Mouse (Mus musculus): ENCODE data around the gene Myo9a. TPM values are rescaled to one million over a fixed set of nuclear protein-coding genes. Genes with fewer than 3 reads are reported as not detected.
"Not testable (repeated sequence)": the region's sequence is repeated elsewhere in the genome, so short reads cannot be mapped to it uniquely, and the experiment has no call there.

Myo9a gene
- polyA plus RNA-seq, 1 experiment from 2014 or later, result 24.6 TPM

- H3K27me3 ChIP-seq; H3K9me3 ChIP-seq; H3K4me3 ChIP-seq; H3K36me3 ChIP-seq; ATAC-seq (ENCODE audit: low FRiP score, low read depth); H3K9ac ChIP-seq; H3K4me1 ChIP-seq (replicated peaks); H3K4me2 ChIP-seq; H3K27ac ChIP-seq (replicated peaks): not testable (repeated sequence)
- 94% methylated on average over 2 of the region's 3 CpGs for WGBS
Observed at GRCm38 (mm10) chr9:59757016-59757415, 6.3 kb downstream of the Myo9a start.

GRCm38 (mm10) chr9:59760515-59760914 lies 9.8 kb downstream of the Myo9a start:
- 83% methylated on average over 3 of the region's 3 CpGs for WGBS
- Histone ChIP-seq H3K4me1 (replicated peaks) (no peaks in the 10 kb centered on the region), H3K4me2 (no peak overlapping the region), H3K27ac (replicated peaks) (no peak overlapping the region), H3K4me3 (no peak overlapping the region), H3K9me3 (no peaks in the 10 kb centered on the region), H3K36me3 (no peaks in the 10 kb centered on the region), H3K9ac (no peak overlapping the region), H3K27me3 (no peaks in the 10 kb centered on the region)
- ATAC-seq (ENCODE audit: low FRiP score, low read depth), result no peak

DNA sequence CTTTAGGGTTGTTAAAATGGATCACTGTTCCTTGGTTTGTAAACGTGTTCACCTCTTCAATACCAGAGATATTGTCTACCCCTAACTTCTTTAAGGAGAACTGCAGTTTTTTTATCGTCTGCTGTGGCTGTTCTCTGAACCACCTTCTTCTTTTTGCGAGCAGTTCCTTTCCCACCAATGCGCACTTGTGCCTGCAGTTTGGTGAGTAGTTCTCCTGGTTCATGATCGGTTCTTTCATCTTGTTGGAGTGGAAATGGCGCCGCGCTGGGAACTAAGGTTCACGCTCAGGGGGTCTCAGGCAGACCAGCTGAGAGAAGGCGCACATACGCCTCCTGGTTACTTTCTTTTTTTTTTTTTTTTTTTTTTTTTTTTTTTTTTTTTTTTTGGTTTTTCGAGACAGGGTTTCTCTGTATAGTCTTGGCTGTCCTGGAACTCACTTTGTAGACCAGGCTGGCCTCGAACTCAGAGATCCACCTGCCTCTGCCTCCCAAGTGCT lies 16.3 kb downstream of the Myo9a start:
- not testable (repeated sequence) for ATAC-seq (ENCODE audit: low FRiP score, low read depth); H3K9ac ChIP-seq; H3K27me3 ChIP-seq; H3K27ac ChIP-seq (replicated peaks); H3K4me3 ChIP-seq; H3K4me1 ChIP-seq (replicated peaks); H3K9me3 ChIP-seq; H3K4me2 ChIP-seq; H3K36me3 ChIP-seq
- 93% methylated on average over 12 of the region's 13 CpGs for WGBS

- H3K36me3 ChIP-seq, result peaks cover 24% of the 10 kb centered on the region
- not testable (repeated sequence) for H3K9ac ChIP-seq; H3K27me3 ChIP-seq; ATAC-seq (ENCODE audit: low FRiP score, low read depth); H3K9me3 ChIP-seq; H3K4me3 ChIP-seq; H3K27ac ChIP-seq (replicated peaks); H3K4me2 ChIP-seq; H3K4me1 ChIP-seq (replicated peaks)
- 94% methylated on average over 3 of the region's 3 CpGs for WGBS
Observed at GRCm38 (mm10) chr9:59806046-59806774, 55.5 kb downstream of the Myo9a start.

- H3K4me3 ChIP-seq, result no peak overlapping the region
- ATAC-seq (ENCODE audit: low FRiP score, low read depth), result no peak
- H3K27ac ChIP-seq (replicated peaks), result no peak overlapping the region
Observed at GRCm38 (mm10) chr9:59884551-59884950, 133.9 kb downstream of the Myo9a start.

DNA sequence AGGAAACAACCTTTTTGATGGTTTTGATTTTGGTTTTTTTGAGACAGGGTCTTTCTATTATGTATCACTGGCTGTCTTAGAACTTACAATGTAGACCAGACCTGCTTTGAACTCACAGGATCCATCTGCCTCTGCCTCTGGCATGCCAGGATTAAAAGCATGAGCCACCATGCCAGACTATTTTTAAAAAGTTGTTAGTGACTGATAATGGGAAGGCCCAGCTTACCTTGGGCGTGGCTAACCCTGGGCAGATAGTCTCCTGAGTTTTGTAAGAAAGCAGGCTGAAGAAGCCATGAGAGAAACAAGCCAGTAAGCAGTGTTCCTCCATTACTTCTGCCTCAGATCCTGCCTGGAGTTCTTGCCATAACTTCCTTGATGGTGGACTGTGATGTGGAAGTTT lies 152.7 kb downstream of the Myo9a start:
- H3K9me3 ChIP-seq, result no peaks in the 10 kb centered on the region
- H3K36me3 ChIP-seq, result peaks cover 32% of the 10 kb centered on the region
- WGBS, result 90% methylated on average over 1 of the region's 1 CpGs
- H3K4me2 ChIP-seq, result no peak overlapping the region
- H3K27me3 ChIP-seq, result no peaks in the 10 kb centered on the region
- H3K9ac ChIP-seq, result no peak overlapping the region
- H3K4me3 ChIP-seq, result no peak overlapping the region
- no peaks in the 10 kb centered on the region for H3K4me1 ChIP-seq (replicated peaks)
- ATAC-seq (ENCODE audit: low FRiP score, low read depth), result no peak
- no peak overlapping the region for H3K27ac ChIP-seq (replicated peaks)

More at GRCm38 (mm10) chr9:59884551-59884950, 133.9 kb downstream of the Myo9a start:
- Histone ChIP-seq H3K4me1 (replicated peaks) (no peaks in the 10 kb centered on the region), H3K27me3 (no peaks in the 10 kb centered on the region), H3K9me3 (no peaks in the 10 kb centered on the region), H3K4me2 (no peak overlapping the region), H3K9ac (no peak overlapping the region), H3K36me3 (peaks cover 25% of the 10 kb centered on the region)

DNA sequence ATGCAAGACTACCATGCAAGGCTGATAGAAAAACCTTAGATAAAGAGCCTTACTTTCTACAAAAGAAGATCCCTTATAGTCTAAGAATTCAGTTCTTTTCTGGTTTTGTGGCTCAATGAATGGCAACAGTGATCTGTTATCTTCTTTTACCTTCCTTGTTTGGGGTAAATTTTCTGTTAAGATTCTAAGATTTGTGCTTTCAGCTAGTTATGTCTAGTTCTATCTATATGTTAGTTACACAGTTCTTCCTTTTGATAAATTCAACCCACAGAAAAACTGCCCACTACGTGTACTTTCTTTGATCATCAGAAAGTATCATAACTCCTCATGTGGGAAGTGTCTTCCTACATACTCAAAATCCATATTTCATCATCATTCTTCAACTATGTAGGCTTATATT lies 164.1 kb downstream of the Myo9a start:
- WGBS, result 98% methylated on average over 1 of the region's 1 CpGs
- Histone ChIP-seq H3K4me1 (replicated peaks) (no peaks in the 10 kb centered on the region), H3K27me3 (no peaks in the 10 kb centered on the region), H3K9ac (no peak overlapping the region), H3K36me3 (peaks cover 27% of the 10 kb centered on the region), H3K27ac (replicated peaks) (no peak overlapping the region), H3K4me3 (no peak overlapping the region), H3K9me3 (no peaks in the 10 kb centered on the region), H3K4me2 (no peak overlapping the region)
- no peak for ATAC-seq (ENCODE audit: low FRiP score, low read depth)

GRCm38 (mm10) chr9:59930248-59930647 lies 179.6 kb downstream of the Myo9a start:
- Histone ChIP-seq H3K9ac (no peak overlapping the region), H3K4me2 (no peak overlapping the region), H3K4me3 (no peak overlapping the region), H3K9me3 (peaks cover 3% of the 10 kb centered on the region; the same call in 1 of the 2 replicates), H3K27ac (replicated peaks) (no peak overlapping the region), H3K36me3 (peaks cover 8% of the 10 kb centered on the region), H3K27me3 (no peaks in the 10 kb centered on the region), H3K4me1 (replicated peaks) (no peaks in the 10 kb centered on the region)
- 80% methylated on average over 3 of the region's 3 CpGs for WGBS
- no peak for ATAC-seq (ENCODE audit: low FRiP score, low read depth)

- H3K4me2 ChIP-seq; H3K36me3 ChIP-seq; H3K9me3 ChIP-seq; H3K27me3 ChIP-seq; H3K4me3 ChIP-seq; H3K27ac ChIP-seq (replicated peaks); H3K4me1 ChIP-seq (replicated peaks); ATAC-seq (ENCODE audit: low FRiP score, low read depth); H3K9ac ChIP-seq: not testable (repeated sequence)
- WGBS, result 85% methylated on average over 8 of the region's 8 CpGs
Observed at GRCm38 (mm10) chr9:59935866-59936265, 185.2 kb downstream of the Myo9a start.

- Histone ChIP-seq H3K27me3 (no peaks in the 10 kb centered on the region), H3K9ac (no peak overlapping the region), H3K9me3 (no peaks in the 10 kb centered on the region), H3K27ac (replicated peaks) (no peak overlapping the region), H3K4me2 (no peak overlapping the region), H3K4me1 (replicated peaks) (no peaks in the 10 kb centered on the region), H3K36me3 (no peaks in the 10 kb centered on the region), H3K4me3 (no peak overlapping the region)
- no peak for ATAC-seq (ENCODE audit: low FRiP score, low read depth)
- WGBS, result 88% methylated on average over 8 of the region's 8 CpGs
Observed at GRCm38 (mm10) chr9:59938529-59938928, 187.8 kb downstream of the Myo9a start.

GRCm38 (mm10) chr9:59939691-59940090 lies 189.0 kb downstream of the Myo9a start:
- Histone ChIP-seq H3K27me3 (no peaks in the 10 kb centered on the region), H3K9me3 (no peaks in the 10 kb centered on the region), H3K36me3 (no peaks in the 10 kb centered on the region), H3K27ac (replicated peaks) (no peak overlapping the region), H3K4me3 (no peak overlapping the region), H3K4me2 (no peak overlapping the region), H3K4me1 (replicated peaks) (no peaks in the 10 kb centered on the region), H3K9ac (no peak overlapping the region)
- WGBS, result 82% methylated on average over 2 of the region's 2 CpGs
- no peak for ATAC-seq (ENCODE audit: low FRiP score, low read depth)

GRCm38 (mm10) chr9:59940913-59941884 lies 190.5 kb downstream of the Myo9a start:
- no peaks in the 10 kb centered on the region for H3K9me3 ChIP-seq
- H3K36me3 ChIP-seq, result no peaks in the 10 kb centered on the region
- H3K9ac ChIP-seq, result no peak overlapping the region
- H3K4me1 ChIP-seq (replicated peaks), result no peaks in the 10 kb centered on the region
- H3K27ac ChIP-seq (replicated peaks), result no peak overlapping the region
- no peak overlapping the region for H3K4me2 ChIP-seq
- ATAC-seq (ENCODE audit: low FRiP score, low read depth), result no peak
- H3K27me3 ChIP-seq, result no peaks in the 10 kb centered on the region
- no peak overlapping the region for H3K4me3 ChIP-seq
- 83% methylated on average over 12 of the region's 12 CpGs for WGBS
